Mouse (Mus musculus): ENCODE results near the gene Arhgef38. TPM values are rescaled to one million over a fixed set of nuclear protein-coding genes. Genes with fewer than 3 reads are reported as not detected.
A peak's percentile ranks its signal among the peaks of the same experiment; 100 is the strongest.

Gene Arhgef38
- total and polyA plus RNA-seq, 2 experiments from 2014 or later, result 0.05 to 2.0 TPM

GRCm38 (mm10) chr3:133091121-133091663 lies 143.6 kb downstream of the Arhgef38 start:
- TF ChIP-seq CTCF (IDR thresholded peaks at IDR 0.05; ENCODE audit: low read depth), result no peak
- H3K27ac ChIP-seq, result peak overlapping the region; percentile 96
- H3K9me3 ChIP-seq (ENCODE audit: low read length), result no peaks in the 10 kb centered on the region
- H3K27me3 ChIP-seq (ENCODE audit: insufficient read depth, low read length), result no peaks in the 10 kb centered on the region
- H3K4me3 ChIP-seq (ENCODE audit: low read length), result peak overlapping the region; percentile 70
- H3K36me3 ChIP-seq (ENCODE audit: insufficient read depth, low read length), result no peaks in the 10 kb centered on the region
- H3K4me2 ChIP-seq (ENCODE audit: low read depth, low read length), result peak overlapping the region; percentile 77
- ATAC-seq (peak; percentile 83), DNase-seq (ENCODE audit: low spot score) (peak; percentile 54)
- peaks cover 10% of the 10 kb centered on the region for H3K4me1 ChIP-seq (ENCODE audit: insufficient read depth, low read length)
- under 1% methylated on average over 44 of the region's 44 CpGs for WGBS
- H3K9ac ChIP-seq (replicated peaks; ENCODE audit: low read length), result peak overlapping the region; percentile 74

- WGBS, result 8% methylated on average over 11 of the region's 11 CpGs
- peak overlapping the region; percentile 74 for H3K9ac ChIP-seq (replicated peaks; ENCODE audit: low read length)
- no peaks in the 10 kb centered on the region for H3K27me3 ChIP-seq (ENCODE audit: insufficient read depth, low read length)
- no peaks in the 10 kb centered on the region for H3K9me3 ChIP-seq (ENCODE audit: low read length)
- peaks cover 10% of the 10 kb centered on the region for H3K4me1 ChIP-seq (ENCODE audit: insufficient read depth, low read length)
- TF ChIP-seq CTCF (IDR thresholded peaks at IDR 0.05; ENCODE audit: low read depth), result no peak
- H3K27ac ChIP-seq, result peak overlapping the region; percentile 96; the same call in 1 of the 2 replicates
- DNase-seq (ENCODE audit: low spot score) (no peak), ATAC-seq (no peak)
- peak overlapping the region; percentile 70 for H3K4me3 ChIP-seq (ENCODE audit: low read length)
- peak overlapping the region; percentile 77 for H3K4me2 ChIP-seq (ENCODE audit: low read depth, low read length)
- H3K36me3 ChIP-seq (ENCODE audit: insufficient read depth, low read length), result no peaks in the 10 kb centered on the region
Measured at GRCm38 (mm10) chr3:133090247-133091120, 144.3 kb downstream of the Arhgef38 start.

- H3K4me1 ChIP-seq (ENCODE audit: insufficient read depth, low read length), result peaks cover 3% of the 10 kb centered on the region; the same call in 1 of the 2 replicates
- no peak overlapping the region for H3K9ac ChIP-seq (replicated peaks; ENCODE audit: low read length)
- TF ChIP-seq CTCF (IDR thresholded peaks at IDR 0.05; ENCODE audit: low read depth), result peak; percentile 64
- peaks cover 15% of the 10 kb centered on the region; the same call in 1 of the 2 replicates for H3K36me3 ChIP-seq (ENCODE audit: insufficient read depth, low read length)
- ATAC-seq (peak; percentile 80), DNase-seq (ENCODE audit: low spot score) (peak; percentile 77)
- H3K4me2 ChIP-seq (ENCODE audit: low read depth, low read length), result no peak overlapping the region
- WGBS, result 57% methylated on average over 3 of the region's 3 CpGs
- H3K27ac ChIP-seq, result no peak overlapping the region
- no peaks in the 10 kb centered on the region for H3K9me3 ChIP-seq (ENCODE audit: low read length)
- H3K4me3 ChIP-seq (ENCODE audit: low read length), result no peak overlapping the region
- H3K27me3 ChIP-seq (ENCODE audit: insufficient read depth, low read length), result no peaks in the 10 kb centered on the region
Measured at GRCm38 (mm10) chr3:133085858-133086257, 148.9 kb downstream of the Arhgef38 start.

GRCm38 (mm10) chr3:133082736-133083135 lies 152.0 kb downstream of the Arhgef38 start:
- Histone ChIP-seq H3K9me3 (ENCODE audit: low read length) (no peaks in the 10 kb centered on the region), H3K9ac (replicated peaks; ENCODE audit: low read length) (no peak overlapping the region), H3K27ac (no peak overlapping the region), H3K4me1 (ENCODE audit: insufficient read depth, low read length) (no peaks in the 10 kb centered on the region), H3K36me3 (ENCODE audit: insufficient read depth, low read length) (peaks cover 15% of the 10 kb centered on the region; the same call in 1 of the 2 replicates), H3K4me3 (ENCODE audit: low read length) (no peak overlapping the region), H3K27me3 (ENCODE audit: insufficient read depth, low read length) (no peaks in the 10 kb centered on the region), H3K4me2 (ENCODE audit: low read depth, low read length) (no peak overlapping the region)
- 91% methylated on average over 5 of the region's 5 CpGs for WGBS
- no peak for ATAC-seq
- TF ChIP-seq CTCF (IDR thresholded peaks at IDR 0.05; ENCODE audit: low read depth), result no peak
- DNase-seq (ENCODE audit: low spot score), result no peak

- Histone ChIP-seq H3K27ac (no peak overlapping the region), H3K9ac (replicated peaks; ENCODE audit: low read length) (no peak overlapping the region), H3K36me3 (ENCODE audit: insufficient read depth, low read length) (peaks cover 2% of the 10 kb centered on the region; the same call in 1 of the 2 replicates), H3K4me2 (ENCODE audit: low read depth, low read length) (no peak overlapping the region), H3K4me3 (ENCODE audit: low read length) (no peak overlapping the region), H3K9me3 (ENCODE audit: low read length) (no peaks in the 10 kb centered on the region), H3K27me3 (ENCODE audit: insufficient read depth, low read length) (no peaks in the 10 kb centered on the region), H3K4me1 (ENCODE audit: insufficient read depth, low read length) (no peaks in the 10 kb centered on the region)
- no peak for DNase-seq (ENCODE audit: low spot score)
- TF ChIP-seq CTCF (IDR thresholded peaks at IDR 0.05; ENCODE audit: low read depth), result no peak
- 97% methylated on average over 10 of the region's 10 CpGs for WGBS
- ATAC-seq, result no peak
Measured at GRCm38 (mm10) chr3:133075560-133075959, 159.2 kb downstream of the Arhgef38 start.

Other genes with a start within 250 kb of the Arhgef38 start
- 10.0 and 12.8 TPM in 2 replicates for gene Ints12, start 143.1 kb downstream of the Arhgef38 start, total RNA-seq (2014; rRNA removed)
- gene Ints12, start 143.1 kb downstream of the Arhgef38 start, polyA plus RNA-seq (2015; fragmentation: Nextera tagmentation; extraction: Ambion mirVana), result 9.6 and 10.2 TPM in 2 replicates
- gene Gstcd, start 142.9 kb downstream of the Arhgef38 start, total RNA-seq (2014; rRNA removed), result 7.4 and 8.6 TPM in 2 replicates
- gene Gstcd, start 142.9 kb downstream of the Arhgef38 start, polyA plus RNA-seq (2015; fragmentation: Nextera tagmentation; extraction: Ambion mirVana), result 2.3 and 3.3 TPM in 2 replicates
- gene Ppa2, start 75.2 kb upstream of the Arhgef38 start, total RNA-seq (2014; rRNA removed), result 22.9 and 23.4 TPM in 2 replicates
- gene Ppa2, start 75.2 kb upstream of the Arhgef38 start, polyA plus RNA-seq (2015; fragmentation: Nextera tagmentation; extraction: Ambion mirVana), result 88.2 and 88.6 TPM in 2 replicates

Data from hindbrain, postnatal 0 days (tissue).